ENCODE assay signal across 28 mouse cellular contexts in the genomic region with DNA sequence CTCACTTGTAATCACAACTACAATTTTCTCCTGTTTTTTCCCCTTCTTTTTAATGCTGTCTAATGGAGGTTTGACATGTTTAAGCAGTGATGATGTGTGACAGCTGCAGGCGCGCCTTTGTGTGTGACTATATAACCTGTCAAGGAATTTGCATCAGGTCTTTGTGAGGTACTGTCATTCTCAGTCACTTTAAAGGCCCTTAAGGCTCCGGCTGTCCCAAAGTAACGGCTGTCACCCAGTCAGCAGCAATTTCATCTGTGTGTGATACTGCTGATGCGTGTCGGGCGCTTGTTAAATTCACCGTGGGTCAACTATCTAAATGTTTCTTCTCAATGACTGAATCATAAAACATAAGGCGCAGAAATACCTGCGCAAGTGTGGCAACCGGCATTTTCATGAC.
DNase-seq lines count a peak whose midpoint lies in the region; ATAC-seq and TF ChIP-seq lines count a peak whose summit lies in the region.
"Had no signal": no experiment of that assay in that cellular context is flagged by ENCODE, and none has a peak within 500 bp of the region (broad histone marks: within the 10 kb centered on the region; RNA-seq: fewer than 3 reads in every experiment).

No protein-coding gene starts in this region.

- no peaks in the 10 kb centered on the region for H3K36me3 ChIP-seq in forebrain, embryonic 12.5 days (replicated peaks)
- no peaks in the 10 kb centered on the region for H3K36me3 ChIP-seq in forebrain, embryonic 13.5 days (ENCODE audit: poor library complexity, severe bottlenecking)
- no peaks in the 10 kb centered on the region for H3K36me3 ChIP-seq in hindbrain, embryonic 14.5 days (replicated peaks; ENCODE audit: control insufficient read depth, insufficient read depth)
- no peaks in the 10 kb centered on the region for H3K36me3 ChIP-seq in hindbrain, embryonic 11.5 days (ENCODE audit: control insufficient read depth, insufficient read depth, low read length)
- no peaks in the 10 kb centered on the region for H3K36me3 ChIP-seq in midbrain, embryonic 16.5 days (ENCODE audit: control insufficient read depth, insufficient read depth, low read length)
- H3K36me3 ChIP-seq in kidney, embryonic 15.5 days: no peaks in the 10 kb centered on the region
- H3K36me3 ChIP-seq: embryonic facial prominence, embryonic 15.5 days; G1E; limb, embryonic 13.5 days had no signal

- 0 out of 2 replicates have a peak, but pooled peaks have one; percentile 51 for ATAC-seq in forebrain, embryonic 12.5 days (ENCODE audit: low FRiP score)
- no peak; the same call in 1 of the 2 replicates for ATAC-seq in forebrain, embryonic 13.5 days
- ATAC-seq in hindbrain, embryonic 14.5 days (ENCODE audit: low FRiP score): peak; percentile 43; the same call in 1 of the 2 replicates
- no peak; the same call in 1 of the 2 replicates for ATAC-seq in hindbrain, embryonic 11.5 days (ENCODE audit: low FRiP score)
- ATAC-seq in midbrain, embryonic 16.5 days: peak; percentile 93
- ATAC-seq in kidney, embryonic 15.5 days (replicated peaks; ENCODE audit: low FRiP score): no peak
- ATAC-seq: liver, postnatal 0 days had no signal

- DNase-seq in hindbrain, embryonic 14.5 days (ENCODE audit: low spot score): peak; percentile 25
- no peak for DNase-seq in hindbrain, embryonic 11.5 days (ENCODE audit: low spot score)
- peak; percentile 75 for DNase-seq in brain, embryonic 14.5 days (ENCODE audit: low read depth)
- DNase-seq in kidney, adult 11 months: no peak
- DNase-seq: adrenal gland, postnatal 10 days; cerebellum, adult 11-12 months; cerebellum, adult 9-11 months; embryo, embryonic 11 days; gastrocnemius, postnatal 36 days; heart, adult 18-20 months; heart, postnatal 36 days; kidney, adult 18-20 months; kidney, postnatal 36 days; liver, postnatal 0 days; lung, postnatal 4 days; right cerebral cortex, postnatal 4 days; thymus, adult 2 months; thymus, postnatal 36 days had no signal

- no peak overlapping the region for H3K4me2 ChIP-seq in forebrain, embryonic 12.5 days
- no peak overlapping the region for H3K4me2 ChIP-seq in forebrain, embryonic 13.5 days
- no peak overlapping the region for H3K4me2 ChIP-seq in hindbrain, embryonic 14.5 days (replicated peaks)
- no peak overlapping the region for H3K4me2 ChIP-seq in hindbrain, embryonic 11.5 days (replicated peaks; ENCODE audit: low read depth, low read length)
- no peak overlapping the region for H3K4me2 ChIP-seq in midbrain, embryonic 16.5 days (ENCODE audit: low read length)
- no peak overlapping the region for H3K4me2 ChIP-seq in kidney, embryonic 15.5 days
- H3K4me2 ChIP-seq: embryonic facial prominence, embryonic 15.5 days; heart, embryonic 11.5 days; limb, embryonic 13.5 days; liver, embryonic 11.5 days had no signal

- 75% methylated on average over 11 of the region's 11 CpGs for WGBS in forebrain, embryonic 12.5 days
- WGBS in forebrain, embryonic 13.5 days: 80% methylated on average over 11 of the region's 11 CpGs
- WGBS in hindbrain, embryonic 14.5 days: 62% methylated on average over 11 of the region's 11 CpGs
- WGBS in hindbrain, embryonic 11.5 days: 84% methylated on average over 11 of the region's 11 CpGs
- WGBS in midbrain, embryonic 16.5 days: 61% methylated on average over 11 of the region's 11 CpGs
- WGBS in kidney, embryonic 15.5 days: 78% methylated on average over 11 of the region's 11 CpGs

- no peak overlapping the region for H3K4me3 ChIP-seq in forebrain, embryonic 12.5 days (replicated peaks)
- no peak overlapping the region for H3K4me3 ChIP-seq in forebrain, embryonic 13.5 days
- H3K4me3 ChIP-seq in hindbrain, embryonic 14.5 days (replicated peaks; ENCODE audit: low read length): no peak overlapping the region
- H3K4me3 ChIP-seq in hindbrain, embryonic 11.5 days (ENCODE audit: low read depth, low read length): no peak overlapping the region
- no peak overlapping the region for H3K4me3 ChIP-seq in midbrain, embryonic 16.5 days (ENCODE audit: low read depth, low read length)
- no peak overlapping the region for H3K4me3 ChIP-seq in kidney, embryonic 15.5 days (replicated peaks)
- H3K4me3 ChIP-seq: embryonic facial prominence, embryonic 15.5 days; layer of hippocampus, adult 2 months; limb, embryonic 13.5 days had no signal

- H3K27me3 ChIP-seq in forebrain, embryonic 12.5 days: no peaks in the 10 kb centered on the region
- H3K27me3 ChIP-seq in forebrain, embryonic 13.5 days: no peaks in the 10 kb centered on the region
- H3K27me3 ChIP-seq in hindbrain, embryonic 14.5 days (ENCODE audit: control insufficient read depth, insufficient read depth, low read length): no peaks in the 10 kb centered on the region
- H3K27me3 ChIP-seq in hindbrain, embryonic 11.5 days (ENCODE audit: control insufficient read depth, insufficient read depth, low read length): no peaks in the 10 kb centered on the region
- H3K27me3 ChIP-seq in midbrain, embryonic 16.5 days (ENCODE audit: control insufficient read depth, insufficient read depth, low read depth, low read length): no peaks in the 10 kb centered on the region
- no peaks in the 10 kb centered on the region for H3K27me3 ChIP-seq in kidney, embryonic 15.5 days
- H3K27me3 ChIP-seq: embryonic facial prominence, embryonic 15.5 days; limb, embryonic 13.5 days had no signal

- H3K9me3 ChIP-seq in forebrain, embryonic 12.5 days: no peaks in the 10 kb centered on the region
- H3K9me3 ChIP-seq in forebrain, embryonic 13.5 days (replicated peaks): no peaks in the 10 kb centered on the region
- H3K9me3 ChIP-seq in hindbrain, embryonic 14.5 days (ENCODE audit: control insufficient read depth, low read length): no peaks in the 10 kb centered on the region
- no peaks in the 10 kb centered on the region for H3K9me3 ChIP-seq in hindbrain, embryonic 11.5 days (ENCODE audit: control insufficient read depth, low read length)
- no peaks in the 10 kb centered on the region for H3K9me3 ChIP-seq in midbrain, embryonic 16.5 days (replicated peaks; ENCODE audit: control insufficient read depth, low read length, poor library complexity, severe bottlenecking)
- H3K9me3 ChIP-seq in kidney, embryonic 15.5 days (replicated peaks): no peaks in the 10 kb centered on the region
- H3K9me3 ChIP-seq: embryonic facial prominence, embryonic 15.5 days; limb, embryonic 13.5 days had no signal

- H3K27ac ChIP-seq in forebrain, embryonic 12.5 days: no peak overlapping the region
- no peak overlapping the region for H3K27ac ChIP-seq in forebrain, embryonic 13.5 days
- H3K27ac ChIP-seq in hindbrain, embryonic 14.5 days: no peak overlapping the region
- no peak overlapping the region for H3K27ac ChIP-seq in hindbrain, embryonic 11.5 days (ENCODE audit: low read depth, low read length)
- no peak overlapping the region for H3K27ac ChIP-seq in midbrain, embryonic 16.5 days (ENCODE audit: low read length)
- no peak overlapping the region for H3K27ac ChIP-seq in kidney, embryonic 15.5 days
- H3K27ac ChIP-seq: embryonic facial prominence, embryonic 15.5 days; layer of hippocampus, adult 2 months; limb, embryonic 13.5 days had no signal

- H3K4me1 ChIP-seq in forebrain, embryonic 12.5 days: no peaks in the 10 kb centered on the region
- H3K4me1 ChIP-seq in forebrain, embryonic 13.5 days: no peaks in the 10 kb centered on the region
- no peaks in the 10 kb centered on the region for H3K4me1 ChIP-seq in hindbrain, embryonic 14.5 days (replicated peaks; ENCODE audit: control insufficient read depth, insufficient read depth, low read length)
- H3K4me1 ChIP-seq in hindbrain, embryonic 11.5 days (replicated peaks; ENCODE audit: control insufficient read depth, insufficient read depth, low read length): no peaks in the 10 kb centered on the region
- H3K4me1 ChIP-seq in midbrain, embryonic 16.5 days (ENCODE audit: control insufficient read depth, insufficient read depth, low read length): peaks cover 3% of the 10 kb centered on the region; the same call in 1 of the 2 replicates
- no peaks in the 10 kb centered on the region for H3K4me1 ChIP-seq in kidney, embryonic 15.5 days

- no peak for TF ChIP-seq CTCF in brain, embryonic 14.5 days (IDR thresholded peaks at IDR 0.05; ENCODE audit: borderline replicate concordance, extremely low read depth, insufficient read depth, insufficient read length)

- no peak overlapping the region for H3K9ac ChIP-seq in forebrain, embryonic 12.5 days
- H3K9ac ChIP-seq in forebrain, embryonic 13.5 days: no peak overlapping the region
- no peak overlapping the region for H3K9ac ChIP-seq in hindbrain, embryonic 14.5 days
- H3K9ac ChIP-seq in hindbrain, embryonic 11.5 days (ENCODE audit: low read depth, low read length): no peak overlapping the region
- no peak overlapping the region for H3K9ac ChIP-seq in midbrain, embryonic 16.5 days (ENCODE audit: low read depth, low read length)
- H3K9ac ChIP-seq in kidney, embryonic 15.5 days: no peak overlapping the region
- H3K9ac ChIP-seq: embryonic facial prominence, embryonic 15.5 days; limb, embryonic 13.5 days; liver, postnatal 0 days had no signal

- no peak for TF ChIP-seq POLR2A in brain, embryonic 14.5 days (IDR thresholded peaks at IDR 0.05; ENCODE audit: borderline replicate concordance, extremely low read depth, insufficient read depth, insufficient read length, poor library complexity, severe bottlenecking)

Comparison
In these comparisons a context has a peak if more than half of its experiments do, and no peak if none do; other contexts are left out.
1. ATAC-seq: peak in forebrain, embryonic 12.5 days (single experiment), hindbrain, embryonic 14.5 days (single experiment) and midbrain, embryonic 16.5 days (single experiment); none in forebrain, embryonic 13.5 days (single experiment), hindbrain, embryonic 11.5 days (single experiment) and kidney, embryonic 15.5 days (single experiment).
2. DNase-seq: peak in hindbrain, embryonic 14.5 days (single experiment) and brain, embryonic 14.5 days (single experiment); none in hindbrain, embryonic 11.5 days (single experiment) and kidney, adult 11 months (single experiment).